Mouse (Mus musculus): Measurements from ENCODE around the gene Fastkd5. TPM values are rescaled to one million over a fixed set of nuclear protein-coding genes. Genes with fewer than 3 reads are reported as not detected.
A peak's percentile ranks its signal among the peaks of the same experiment; 100 is the strongest.
"Not testable (repeated sequence)": the region's sequence is repeated elsewhere in the genome, so short reads cannot be mapped to it uniquely, and the experiment has no call there.

Gene Fastkd5
- polyA plus RNA-seq, 1 experiment from 2014 or later, result 9.5 TPM

GRCm38 (mm10) chr2:130588373-130588772 is 41.5 kb downstream of the Fastkd5 start:
- ATAC-seq (ENCODE audit: low FRiP score, low read depth), result no peak
- Histone ChIP-seq H3K36me3 (peaks cover 16% of the 10 kb centered on the region; the same call in 1 of the 2 replicates), H3K27ac (replicated peaks) (no peak overlapping the region), H3K4me2 (no peak overlapping the region), H3K4me1 (replicated peaks) (no peaks in the 10 kb centered on the region), H3K9me3 (no peaks in the 10 kb centered on the region), H3K4me3 (no peak overlapping the region), H3K27me3 (no peaks in the 10 kb centered on the region), H3K9ac (no peak overlapping the region)
- 94% methylated on average over 2 of the region's 2 CpGs for WGBS

GRCm38 (mm10) chr2:130586016-130586415 is 43.8 kb downstream of the Fastkd5 start:
- no peak overlapping the region for H3K27ac ChIP-seq (replicated peaks)
- ATAC-seq (ENCODE audit: low FRiP score, low read depth), result no peak
- H3K4me3 ChIP-seq, result no peak overlapping the region
- no peak overlapping the region for H3K4me2 ChIP-seq
- peaks cover 15% of the 10 kb centered on the region for H3K27me3 ChIP-seq
- H3K9me3 ChIP-seq, result no peaks in the 10 kb centered on the region
- H3K36me3 ChIP-seq, result peaks cover 9% of the 10 kb centered on the region; the same call in 1 of the 2 replicates
- H3K9ac ChIP-seq, result no peak overlapping the region
- peaks cover 5% of the 10 kb centered on the region for H3K4me1 ChIP-seq (replicated peaks)
- 87% methylated on average over 6 of the region's 6 CpGs for WGBS

- ATAC-seq (ENCODE audit: low FRiP score, low read depth), result no peak
- WGBS, result 83% methylated on average over 10 of the region's 10 CpGs
- H3K27me3 ChIP-seq, result peaks cover 34% of the 10 kb centered on the region
- H3K9ac ChIP-seq, result no peak overlapping the region
- no peaks in the 10 kb centered on the region for H3K36me3 ChIP-seq
- H3K4me1 ChIP-seq (replicated peaks), result peaks cover 15% of the 10 kb centered on the region
- H3K4me2 ChIP-seq, result no peak overlapping the region
- no peak overlapping the region for H3K27ac ChIP-seq (replicated peaks)
- H3K4me3 ChIP-seq, result no peak overlapping the region
- H3K9me3 ChIP-seq, result no peaks in the 10 kb centered on the region
These were observed 45.8 kb downstream of the Fastkd5 start for GRCm38 (mm10) chr2:130583902-130584560.

GRCm38 (mm10) chr2:130582552-130582951 is 47.3 kb downstream of the Fastkd5 start, which contains the start of gene Avp:
Avp (minus strand) TSS chr2:130582554.
- H3K4me2 ChIP-seq, result no peak within 1 kb of the TSS
- no peak for ATAC-seq (ENCODE audit: low FRiP score, low read depth)
- H3K36me3 ChIP-seq, result no peaks in the 10 kb centered on the region
- no peak within 1 kb of the TSS for H3K27ac ChIP-seq (replicated peaks)
- H3K4me3 ChIP-seq, result no peak within 1 kb of the TSS
- no peaks in the 10 kb centered on the region for H3K9me3 ChIP-seq
- peaks cover 49% of the 10 kb centered on the region for H3K27me3 ChIP-seq
- H3K4me1 ChIP-seq (replicated peaks), result peaks cover 18% of the 10 kb centered on the region
- no peak within 1 kb of the TSS for H3K9ac ChIP-seq
- WGBS, result 36% methylated on average over 10 of the region's 10 CpGs

- Histone ChIP-seq H3K4me3 (peak overlapping the region; percentile 26), H3K27ac (replicated peaks) (no peak overlapping the region), H3K27me3 (peaks cover 61% of the 10 kb centered on the region), H3K36me3 (no peaks in the 10 kb centered on the region), H3K4me2 (peak overlapping the region; percentile 53), H3K4me1 (replicated peaks) (peaks cover 30% of the 10 kb centered on the region), H3K9ac (peak overlapping the region; percentile 20; the same call in 1 of the 2 replicates), H3K9me3 (no peaks in the 10 kb centered on the region)
- ATAC-seq (ENCODE audit: low FRiP score, low read depth), result no peak
- 3% methylated on average over 16 of the region's 16 CpGs for WGBS
These were observed 48.6 kb downstream of the Fastkd5 start for GRCm38 (mm10) chr2:130581201-130581600.

- no peak overlapping the region for H3K4me3 ChIP-seq
- no peak overlapping the region for H3K4me2 ChIP-seq
These were observed 50.0 kb downstream of the Fastkd5 start for GRCm38 (mm10) chr2:130579791-130580190.

GRCm38 (mm10) chr2:130578148-130578547 is 51.7 kb downstream of the Fastkd5 start:
- Histone ChIP-seq H3K36me3 (no peaks in the 10 kb centered on the region), H3K4me2 (no peak overlapping the region), H3K9me3 (no peaks in the 10 kb centered on the region), H3K27me3 (peaks cover 77% of the 10 kb centered on the region), H3K4me1 (replicated peaks) (peaks cover 32% of the 10 kb centered on the region), H3K27ac (replicated peaks) (no peak overlapping the region), H3K9ac (no peak overlapping the region), H3K4me3 (no peak overlapping the region)
- no peak for ATAC-seq (ENCODE audit: low FRiP score, low read depth)
- WGBS, result 11% methylated on average over 11 of the region's 11 CpGs

More at GRCm38 (mm10) chr2:130579791-130580190, 50.0 kb downstream of the Fastkd5 start:
- Histone ChIP-seq H3K27me3 (peaks cover 75% of the 10 kb centered on the region), H3K4me1 (replicated peaks) (peaks cover 32% of the 10 kb centered on the region), H3K9ac (no peak overlapping the region), H3K9me3 (no peaks in the 10 kb centered on the region), H3K27ac (replicated peaks) (no peak overlapping the region), H3K36me3 (no peaks in the 10 kb centered on the region)
- no peak for ATAC-seq (ENCODE audit: low FRiP score, low read depth)
- 5% methylated on average over 8 of the region's 8 CpGs for WGBS

GRCm38 (mm10) chr2:130577632-130578031 is 52.2 kb downstream of the Fastkd5 start:
- peaks cover 77% of the 10 kb centered on the region for H3K27me3 ChIP-seq
- ATAC-seq (ENCODE audit: low FRiP score, low read depth), result no peak
- H3K4me1 ChIP-seq (replicated peaks), result peaks cover 32% of the 10 kb centered on the region
- H3K4me2 ChIP-seq, result peak overlapping the region; percentile 30
- H3K9ac ChIP-seq, result no peak overlapping the region
- 3% methylated on average over 12 of the region's 12 CpGs for WGBS
- no peaks in the 10 kb centered on the region for H3K9me3 ChIP-seq
- H3K27ac ChIP-seq (replicated peaks), result no peak overlapping the region
- H3K4me3 ChIP-seq, result no peak overlapping the region
- H3K36me3 ChIP-seq, result no peaks in the 10 kb centered on the region

GRCm38 (mm10) chr2:130577021-130577420 is 52.8 kb downstream of the Fastkd5 start:
- peak overlapping the region; percentile 30 for H3K4me3 ChIP-seq
- 5% methylated on average over 9 of the region's 9 CpGs for WGBS
- H3K36me3 ChIP-seq, result no peaks in the 10 kb centered on the region
- H3K4me1 ChIP-seq (replicated peaks), result peaks cover 32% of the 10 kb centered on the region
- H3K27me3 ChIP-seq, result peaks cover 71% of the 10 kb centered on the region
- no peak for ATAC-seq (ENCODE audit: low FRiP score, low read depth)
- H3K4me2 ChIP-seq, result peak overlapping the region; percentile 55
- H3K9me3 ChIP-seq, result no peaks in the 10 kb centered on the region
- H3K27ac ChIP-seq (replicated peaks), result no peak overlapping the region
- no peak overlapping the region for H3K9ac ChIP-seq

GRCm38 (mm10) chr2:130576564-130576963 is 53.3 kb downstream of the Fastkd5 start:
- peaks cover 67% of the 10 kb centered on the region for H3K27me3 ChIP-seq
- H3K9me3 ChIP-seq; H3K27ac ChIP-seq (replicated peaks); H3K36me3 ChIP-seq; ATAC-seq (ENCODE audit: low FRiP score, low read depth): not testable (repeated sequence)
- peak overlapping the region; percentile 12; the same call in 1 of the 2 replicates for H3K9ac ChIP-seq
- peak overlapping the region; percentile 30 for H3K4me3 ChIP-seq
- peak overlapping the region; percentile 55 for H3K4me2 ChIP-seq
- peaks cover 32% of the 10 kb centered on the region for H3K4me1 ChIP-seq (replicated peaks)
- 2% methylated on average over 32 of the region's 32 CpGs for WGBS

- WGBS, result 42% methylated on average over 9 of the region's 9 CpGs
- no peak for ATAC-seq (ENCODE audit: low FRiP score, low read depth)
These were observed 54.0 kb downstream of the Fastkd5 start, which contains the start of gene Oxt for GRCm38 (mm10) chr2:130575873-130576272. Oxt (plus strand) TSS chr2:130576173.

GRCm38 (mm10) chr2:130574960-130575359 is 54.9 kb downstream of the Fastkd5 start:
- no peak overlapping the region for H3K4me2 ChIP-seq
- H3K4me1 ChIP-seq (replicated peaks), result peaks cover 17% of the 10 kb centered on the region
- H3K27me3 ChIP-seq, result peaks cover 52% of the 10 kb centered on the region
- no peak overlapping the region for H3K4me3 ChIP-seq
- WGBS, result 86% methylated on average over 5 of the region's 5 CpGs
- H3K36me3 ChIP-seq, result no peaks in the 10 kb centered on the region
- no peak overlapping the region for H3K9ac ChIP-seq
- no peaks in the 10 kb centered on the region for H3K9me3 ChIP-seq
- no peak overlapping the region for H3K27ac ChIP-seq (replicated peaks)
- no peak for ATAC-seq (ENCODE audit: low FRiP score, low read depth)

More at GRCm38 (mm10) chr2:130575873-130576272, 54.0 kb downstream of the Fastkd5 start, which contains the start of gene Oxt:
- Histone ChIP-seq H3K4me3 (peak within 1 kb of the TSS; percentile 30), H3K4me1 (replicated peaks) (peaks cover 25% of the 10 kb centered on the region), H3K4me2 (peak within 1 kb of the TSS; percentile 55), H3K9me3 (no peaks in the 10 kb centered on the region), H3K36me3 (no peaks in the 10 kb centered on the region), H3K9ac (peak within 1 kb of the TSS; percentile 12; the same call in 1 of the 2 replicates), H3K27ac (replicated peaks) (no peak within 1 kb of the TSS), H3K27me3 (peaks cover 61% of the 10 kb centered on the region)

Measured in hindbrain, embryonic 15.5 days (tissue).